Mouse (Mus musculus): ENCODE measurements around the gene Maz. TPM values are rescaled to one million over a fixed set of nuclear protein-coding genes. Genes with fewer than 3 reads are reported as not detected.
A peak's percentile ranks its signal among the peaks of the same experiment; 100 is the strongest.

The Maz gene
- polyA plus RNA-seq, 1 experiment from 2014 or later: 60.4 TPM

- no peak for ATAC-seq (ENCODE audit: insufficient number of reproducible peaks, low FRiP score)
- peak within 1 kb of the TSS; percentile 36 for H3K27ac ChIP-seq (ENCODE audit: poor library complexity, severe bottlenecking)
- no peaks in the 10 kb centered on the region for H3K27me3 ChIP-seq (replicated peaks)
- peak within 1 kb of the TSS; percentile 89 for H3K4me2 ChIP-seq
- peaks cover 34% of the 10 kb centered on the region for H3K4me1 ChIP-seq (replicated peaks)
- no peaks in the 10 kb centered on the region for H3K9me3 ChIP-seq (replicated peaks)
- H3K4me3 ChIP-seq: peak within 1 kb of the TSS; percentile 63
- peaks cover 36% of the 10 kb centered on the region for H3K36me3 ChIP-seq
- peak within 1 kb of the TSS; percentile 80 for H3K9ac ChIP-seq
- WGBS: 33% methylated on average over 11 of the region's 11 CpGs
Observed at GRCm38 (mm10) chr7:127014320-127014719, 12.5 kb downstream of the Maz start, which contains the start of gene Mvp. Gene Mvp (minus strand): TSS chr7:127014621.

- no peak overlapping the region for H3K4me3 ChIP-seq
- peaks cover 36% of the 10 kb centered on the region for H3K36me3 ChIP-seq
- 91% methylated on average over 6 of the region's 6 CpGs for WGBS
- no peaks in the 10 kb centered on the region for H3K27me3 ChIP-seq (replicated peaks)
- peak overlapping the region; percentile 89 for H3K4me2 ChIP-seq
- no peak for ATAC-seq (ENCODE audit: insufficient number of reproducible peaks, low FRiP score)
- H3K9ac ChIP-seq: no peak overlapping the region
- no peak overlapping the region for H3K27ac ChIP-seq (ENCODE audit: poor library complexity, severe bottlenecking)
- H3K4me1 ChIP-seq (replicated peaks): peaks cover 40% of the 10 kb centered on the region
- H3K9me3 ChIP-seq (replicated peaks): no peaks in the 10 kb centered on the region
Observed at GRCm38 (mm10) chr7:127013385-127013784, 13.5 kb downstream of the Maz start.

GRCm38 (mm10) chr7:127012845-127013244 lies 14.0 kb downstream of the Maz start:
- Histone ChIP-seq H3K27me3 (replicated peaks) (no peaks in the 10 kb centered on the region), H3K9me3 (replicated peaks) (no peaks in the 10 kb centered on the region), H3K4me1 (replicated peaks) (peaks cover 43% of the 10 kb centered on the region), H3K27ac (ENCODE audit: poor library complexity, severe bottlenecking) (no peak overlapping the region), H3K4me2 (no peak overlapping the region), H3K36me3 (peaks cover 36% of the 10 kb centered on the region), H3K4me3 (no peak overlapping the region), H3K9ac (no peak overlapping the region)
- no peak for ATAC-seq (ENCODE audit: insufficient number of reproducible peaks, low FRiP score)
- WGBS: 95% methylated on average over 10 of the region's 10 CpGs

GRCm38 (mm10) chr7:127012374-127012773 lies 14.5 kb downstream of the Maz start:
- Histone ChIP-seq H3K27ac (ENCODE audit: poor library complexity, severe bottlenecking) (no peak overlapping the region), H3K4me3 (no peak overlapping the region), H3K9ac (no peak overlapping the region), H3K9me3 (replicated peaks) (no peaks in the 10 kb centered on the region), H3K36me3 (peaks cover 36% of the 10 kb centered on the region), H3K27me3 (replicated peaks) (no peaks in the 10 kb centered on the region), H3K4me1 (replicated peaks) (peaks cover 43% of the 10 kb centered on the region), H3K4me2 (no peak overlapping the region)
- no peak for ATAC-seq (ENCODE audit: insufficient number of reproducible peaks, low FRiP score)
- WGBS: 73% methylated on average over 6 of the region's 6 CpGs

GRCm38 (mm10) chr7:127011717-127012116 lies 15.1 kb downstream of the Maz start:
- H3K4me1 ChIP-seq (replicated peaks): peaks cover 43% of the 10 kb centered on the region
- no peak overlapping the region for H3K9ac ChIP-seq
- H3K36me3 ChIP-seq: peaks cover 36% of the 10 kb centered on the region
- H3K27me3 ChIP-seq (replicated peaks): no peaks in the 10 kb centered on the region
- ATAC-seq (ENCODE audit: insufficient number of reproducible peaks, low FRiP score): no peak
- H3K27ac ChIP-seq (ENCODE audit: poor library complexity, severe bottlenecking): no peak overlapping the region
- H3K9me3 ChIP-seq (replicated peaks): no peaks in the 10 kb centered on the region
- WGBS: 70% methylated on average over 2 of the region's 2 CpGs
- no peak overlapping the region for H3K4me2 ChIP-seq
- H3K4me3 ChIP-seq: no peak overlapping the region

- no peaks in the 10 kb centered on the region for H3K9me3 ChIP-seq (replicated peaks)
- H3K4me3 ChIP-seq: no peak overlapping the region
Observed at GRCm38 (mm10) chr7:127011051-127011450, 15.8 kb downstream of the Maz start.

GRCm38 (mm10) chr7:127009307-127010085 lies 17.3 kb downstream of the Maz start:
- Histone ChIP-seq H3K9me3 (replicated peaks) (no peaks in the 10 kb centered on the region), H3K4me3 (no peak overlapping the region), H3K9ac (no peak overlapping the region; the same call in 1 of the 2 replicates), H3K4me2 (no peak overlapping the region), H3K27me3 (replicated peaks) (no peaks in the 10 kb centered on the region), H3K27ac (ENCODE audit: poor library complexity, severe bottlenecking) (peak overlapping the region; percentile 59; the same call in 1 of the 2 replicates), H3K36me3 (peaks cover 27% of the 10 kb centered on the region), H3K4me1 (replicated peaks) (peaks cover 28% of the 10 kb centered on the region)
- ATAC-seq (ENCODE audit: insufficient number of reproducible peaks, low FRiP score): no peak
- 76% methylated on average over 17 of the region's 17 CpGs for WGBS

More at GRCm38 (mm10) chr7:127011051-127011450, 15.8 kb downstream of the Maz start:
- WGBS: 88% methylated on average over 2 of the region's 2 CpGs
- peaks cover 36% of the 10 kb centered on the region for H3K36me3 ChIP-seq
- H3K9ac ChIP-seq: no peak overlapping the region
- ATAC-seq (ENCODE audit: insufficient number of reproducible peaks, low FRiP score): no peak
- peaks cover 43% of the 10 kb centered on the region for H3K4me1 ChIP-seq (replicated peaks)
- H3K27me3 ChIP-seq (replicated peaks): no peaks in the 10 kb centered on the region
- no peak overlapping the region for H3K4me2 ChIP-seq
- no peak overlapping the region for H3K27ac ChIP-seq (ENCODE audit: poor library complexity, severe bottlenecking)

GRCm38 (mm10) chr7:127008239-127009019 lies 18.4 kb downstream of the Maz start:
- peaks cover 24% of the 10 kb centered on the region for H3K36me3 ChIP-seq
- 37% methylated on average over 9 of the region's 9 CpGs for WGBS
- H3K27me3 ChIP-seq (replicated peaks): no peaks in the 10 kb centered on the region
- peak overlapping the region; percentile 59 for H3K27ac ChIP-seq (ENCODE audit: poor library complexity, severe bottlenecking)
- no peak overlapping the region for H3K4me3 ChIP-seq
- H3K9me3 ChIP-seq (replicated peaks): no peaks in the 10 kb centered on the region
- H3K4me2 ChIP-seq: no peak overlapping the region
- H3K9ac ChIP-seq: peak overlapping the region; percentile 21
- ATAC-seq (ENCODE audit: insufficient number of reproducible peaks, low FRiP score): peak; percentile 87
- H3K4me1 ChIP-seq (replicated peaks): peaks cover 18% of the 10 kb centered on the region

- ATAC-seq (ENCODE audit: insufficient number of reproducible peaks, low FRiP score): no peak
- no peak overlapping the region; the same call in 1 of the 2 replicates for H3K9ac ChIP-seq
- no peaks in the 10 kb centered on the region for H3K27me3 ChIP-seq (replicated peaks)
- H3K4me3 ChIP-seq: no peak overlapping the region
- no peaks in the 10 kb centered on the region for H3K9me3 ChIP-seq (replicated peaks)
- peaks cover 14% of the 10 kb centered on the region for H3K36me3 ChIP-seq
- H3K27ac ChIP-seq (ENCODE audit: poor library complexity, severe bottlenecking): no peak overlapping the region
- no peak overlapping the region for H3K4me2 ChIP-seq
- peaks cover 14% of the 10 kb centered on the region for H3K4me1 ChIP-seq (replicated peaks)
- WGBS: 89% methylated on average over 6 of the region's 6 CpGs
Observed at GRCm38 (mm10) chr7:127007313-127008024, 19.4 kb downstream of the Maz start.

- Histone ChIP-seq H3K4me1 (replicated peaks) (peaks cover 13% of the 10 kb centered on the region), H3K36me3 (no peaks in the 10 kb centered on the region), H3K4me3 (no peak overlapping the region), H3K27me3 (replicated peaks) (no peaks in the 10 kb centered on the region), H3K4me2 (no peak overlapping the region), H3K9me3 (replicated peaks) (no peaks in the 10 kb centered on the region), H3K9ac (no peak overlapping the region), H3K27ac (ENCODE audit: poor library complexity, severe bottlenecking) (no peak overlapping the region)
- ATAC-seq (ENCODE audit: insufficient number of reproducible peaks, low FRiP score): no peak
- 88% methylated on average over 4 of the region's 4 CpGs for WGBS
Observed at GRCm38 (mm10) chr7:127004122-127004875, 22.5 kb downstream of the Maz start.

Measured in heart, embryonic 12.5 days (tissue).